Mouse (Mus musculus): ENCODE results near the gene Fgfr2. TPM values are rescaled to one million over a fixed set of nuclear protein-coding genes. Genes with fewer than 3 reads are reported as not detected.

The Fgfr2 gene
- total and polyA plus RNA-seq, 2 experiments from 2014 or later: 17.1 to 47.6 TPM

- no peak overlapping the region for H3K27ac ChIP-seq (ENCODE audit: low read depth, low read length)
- H3K27me3 ChIP-seq (ENCODE audit: insufficient read depth, low read length): no peaks in the 10 kb centered on the region
- H3K4me1 ChIP-seq (ENCODE audit: insufficient read depth): peaks cover 19% of the 10 kb centered on the region
- no peak overlapping the region for H3K9ac ChIP-seq
- H3K36me3 ChIP-seq (ENCODE audit: insufficient read depth): no peaks in the 10 kb centered on the region
- DNase-seq (no peak), ATAC-seq (no peak)
- H3K4me3 ChIP-seq (ENCODE audit: low read depth, low read length): no peak overlapping the region
- no peak for TF ChIP-seq CTCF (IDR thresholded peaks at IDR 0.05; ENCODE audit: low read depth)
- no peak overlapping the region for H3K4me2 ChIP-seq (ENCODE audit: low read depth)
- no peaks in the 10 kb centered on the region for H3K9me3 ChIP-seq (ENCODE audit: low read length)
- WGBS: 79% methylated on average over 3 of the region's 3 CpGs
Measured at GRCm38 (mm10) chr7:133085408-133085807, 37.7 kb downstream of the Fgfr2 start.

GRCm38 (mm10) chr7:133083936-133084614 is 39.1 kb downstream of the Fgfr2 start:
- 88% methylated on average over 13 of the region's 13 CpGs for WGBS
- Histone ChIP-seq H3K27me3 (ENCODE audit: insufficient read depth, low read length) (no peaks in the 10 kb centered on the region), H3K27ac (ENCODE audit: low read depth, low read length) (no peak overlapping the region), H3K4me2 (ENCODE audit: low read depth) (no peak overlapping the region), H3K4me1 (ENCODE audit: insufficient read depth) (peaks cover 8% of the 10 kb centered on the region), H3K36me3 (ENCODE audit: insufficient read depth) (no peaks in the 10 kb centered on the region), H3K9me3 (ENCODE audit: low read length) (no peaks in the 10 kb centered on the region), H3K4me3 (ENCODE audit: low read depth, low read length) (no peak overlapping the region), H3K9ac (no peak overlapping the region)
- TF ChIP-seq CTCF (IDR thresholded peaks at IDR 0.05; ENCODE audit: low read depth): no peak
- DNase-seq (no peak), ATAC-seq (no peak)

- no peak for TF ChIP-seq CTCF (IDR thresholded peaks at IDR 0.05; ENCODE audit: low read depth)
- Histone ChIP-seq H3K9ac (no peak overlapping the region), H3K9me3 (ENCODE audit: low read length) (no peaks in the 10 kb centered on the region), H3K27ac (ENCODE audit: low read depth, low read length) (no peak overlapping the region), H3K4me3 (ENCODE audit: low read depth, low read length) (no peak overlapping the region), H3K36me3 (ENCODE audit: insufficient read depth) (no peaks in the 10 kb centered on the region), H3K4me1 (ENCODE audit: insufficient read depth) (0 out of 2 replicates have a peak, but pooled peaks cover 8% of the 10 kb centered on the region), H3K4me2 (ENCODE audit: low read depth) (no peak overlapping the region), H3K27me3 (ENCODE audit: insufficient read depth, low read length) (no peaks in the 10 kb centered on the region)
- no peak for DNase-seq
- 90% methylated on average over 1 of the region's 1 CpGs for WGBS
- no peak for ATAC-seq
Measured at GRCm38 (mm10) chr7:133078929-133079328, 44.2 kb downstream of the Fgfr2 start.

- WGBS: 31% methylated on average over 10 of the region's 10 CpGs
- H3K4me3 ChIP-seq (ENCODE audit: low read depth, low read length): no peak overlapping the region
- no peaks in the 10 kb centered on the region for H3K27me3 ChIP-seq (ENCODE audit: insufficient read depth, low read length)
- no peak overlapping the region for H3K4me2 ChIP-seq (ENCODE audit: low read depth)
- H3K36me3 ChIP-seq (ENCODE audit: insufficient read depth): no peaks in the 10 kb centered on the region
- no peaks in the 10 kb centered on the region for H3K9me3 ChIP-seq (ENCODE audit: low read length)
- ATAC-seq (peak; percentile 71), DNase-seq (peak; percentile 79)
- no peak overlapping the region for H3K9ac ChIP-seq
- TF ChIP-seq CTCF (IDR thresholded peaks at IDR 0.05; ENCODE audit: low read depth): no peak
- H3K27ac ChIP-seq (ENCODE audit: low read depth, low read length): peak overlapping the region; percentile 58
- H3K4me1 ChIP-seq (ENCODE audit: insufficient read depth): peaks cover 29% of the 10 kb centered on the region
Measured at GRCm38 (mm10) chr7:133074462-133075133, 48.6 kb downstream of the Fgfr2 start.

- H3K27ac ChIP-seq (ENCODE audit: low read depth, low read length): no peak overlapping the region
- H3K27me3 ChIP-seq (ENCODE audit: insufficient read depth, low read length): no peaks in the 10 kb centered on the region
- DNase-seq (no peak), ATAC-seq (no peak)
- no peak overlapping the region for H3K4me2 ChIP-seq (ENCODE audit: low read depth)
- no peaks in the 10 kb centered on the region for H3K9me3 ChIP-seq (ENCODE audit: low read length)
- H3K4me1 ChIP-seq (ENCODE audit: insufficient read depth): peaks cover 29% of the 10 kb centered on the region
- WGBS: 16% methylated on average over 9 of the region's 9 CpGs
- H3K9ac ChIP-seq: no peak overlapping the region
- no peak for TF ChIP-seq CTCF (IDR thresholded peaks at IDR 0.05; ENCODE audit: low read depth)
- no peaks in the 10 kb centered on the region for H3K36me3 ChIP-seq (ENCODE audit: insufficient read depth)
- H3K4me3 ChIP-seq (ENCODE audit: low read depth, low read length): no peak overlapping the region
Measured at GRCm38 (mm10) chr7:133073147-133073651, 50.0 kb downstream of the Fgfr2 start.

- peaks cover 29% of the 10 kb centered on the region for H3K4me1 ChIP-seq (ENCODE audit: insufficient read depth)
- no peaks in the 10 kb centered on the region for H3K27me3 ChIP-seq (ENCODE audit: insufficient read depth, low read length)
- no peak overlapping the region for H3K4me3 ChIP-seq (ENCODE audit: low read depth, low read length)
- ATAC-seq (no peak), DNase-seq (no peak)
- H3K9ac ChIP-seq: no peak overlapping the region
- 16% methylated on average over 4 of the region's 4 CpGs for WGBS
- no peak for TF ChIP-seq CTCF (IDR thresholded peaks at IDR 0.05; ENCODE audit: low read depth)
- no peak overlapping the region for H3K27ac ChIP-seq (ENCODE audit: low read depth, low read length)
- H3K9me3 ChIP-seq (ENCODE audit: low read length): no peaks in the 10 kb centered on the region
- no peak overlapping the region for H3K4me2 ChIP-seq (ENCODE audit: low read depth)
- no peaks in the 10 kb centered on the region for H3K36me3 ChIP-seq (ENCODE audit: insufficient read depth)
Measured at GRCm38 (mm10) chr7:133072535-133072934, 50.6 kb downstream of the Fgfr2 start.

- TF ChIP-seq CTCF (IDR thresholded peaks at IDR 0.05; ENCODE audit: low read depth): no peak
- H3K9me3 ChIP-seq (ENCODE audit: low read length): no peaks in the 10 kb centered on the region
- no peak overlapping the region for H3K4me3 ChIP-seq (ENCODE audit: low read depth, low read length)
- no peak overlapping the region for H3K9ac ChIP-seq
- H3K4me2 ChIP-seq (ENCODE audit: low read depth): no peak overlapping the region
- H3K27ac ChIP-seq (ENCODE audit: low read depth, low read length): peak overlapping the region; percentile 17; the same call in 1 of the 2 replicates
- peak; percentile 76 for ATAC-seq
- 33% methylated on average over 7 of the region's 7 CpGs for WGBS
- no peaks in the 10 kb centered on the region for H3K36me3 ChIP-seq (ENCODE audit: insufficient read depth)
- H3K4me1 ChIP-seq (ENCODE audit: insufficient read depth): peaks cover 26% of the 10 kb centered on the region
- DNase-seq: peak; percentile 51
- H3K27me3 ChIP-seq (ENCODE audit: insufficient read depth, low read length): no peaks in the 10 kb centered on the region
Measured at GRCm38 (mm10) chr7:133067321-133067841, 55.8 kb downstream of the Fgfr2 start.

Data from forebrain, postnatal 0 days (tissue).